Mouse (Mus musculus): Measurements from ENCODE around the gene Batf2. TPM values are rescaled to one million over a fixed set of nuclear protein-coding genes. Genes with fewer than 3 reads are reported as not detected.

The Batf2 gene
- polyA plus RNA-seq, 1 experiment: 0.04 TPM

DNA sequence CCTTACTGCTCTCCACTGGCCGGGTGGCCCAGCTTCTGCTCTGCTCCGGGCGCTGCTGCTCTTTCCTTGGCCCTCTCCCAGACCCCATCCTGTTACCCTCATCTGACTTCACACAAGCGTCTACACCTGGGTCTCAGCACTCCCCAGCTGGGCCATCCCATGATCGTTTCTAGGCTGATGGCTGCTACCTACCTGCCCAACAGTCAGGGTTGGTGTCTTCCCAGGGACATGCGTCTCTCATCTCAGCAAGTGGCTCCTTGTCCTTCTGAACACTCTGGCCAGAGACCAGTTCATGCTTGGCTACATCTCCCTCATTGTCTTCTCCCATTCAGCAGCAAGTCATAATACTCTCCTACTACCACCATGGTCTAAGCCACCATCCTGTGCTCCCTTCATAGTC, 1.1 kb upstream of the Batf2 start:
- H3K4me3 ChIP-seq (ENCODE audit: insufficient read depth, poor library complexity, severe bottlenecking): no peak overlapping the region
- TF ChIP-seq MAX (IDR thresholded peaks at IDR 0.05): no peak
- TF ChIP-seq MYOG (IDR thresholded peaks at IDR 0.05; ENCODE audit: control insufficient read depth, extremely low read depth, insufficient read length): no peak
- TF ChIP-seq CEBPB (IDR thresholded peaks at IDR 0.05; ENCODE audit: low read depth): no peak
- TF ChIP-seq CTCF (IDR thresholded peaks at IDR 0.05; ENCODE audit: control insufficient read depth, insufficient read depth, insufficient read length): no peak

DNA sequence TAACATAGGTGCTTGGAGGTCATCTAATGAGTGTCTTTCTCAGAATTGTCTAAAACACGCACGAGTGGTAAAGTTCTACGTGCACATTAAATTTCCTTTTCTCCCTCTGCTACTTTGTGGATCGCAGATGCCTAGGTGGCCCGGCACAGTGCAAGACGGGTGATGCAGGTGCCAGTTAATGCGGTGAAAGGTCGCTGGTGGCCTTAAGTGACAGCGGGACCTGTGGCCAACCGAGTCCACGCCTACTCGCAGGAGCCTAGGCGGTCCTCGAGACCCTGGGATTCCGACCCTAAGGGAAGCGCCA, 457 bp upstream of the Batf2 start:
- H3K79me3 ChIP-seq (ENCODE audit: low read depth): no peaks in the 10 kb centered on the region
- peak overlapping the region; percentile 56 for H3K4me3 ChIP-seq (ENCODE audit: insufficient read depth, poor library complexity, severe bottlenecking)
- peaks cover 6% of the 10 kb centered on the region for H3K27me3 ChIP-seq (ENCODE audit: control insufficient read depth, insufficient read depth, insufficient read length)
- peaks cover 8% of the 10 kb centered on the region for H3K79me2 ChIP-seq (ENCODE audit: control insufficient read depth, insufficient read depth)
- TF ChIP-seq MAX (IDR thresholded peaks at IDR 0.05) (no peak), CEBPB (IDR thresholded peaks at IDR 0.05; ENCODE audit: low read depth) (no peak), USF1 (IDR thresholded peaks at IDR 0.05; ENCODE audit: low read depth) (no peak), CTCF (IDR thresholded peaks at IDR 0.05; ENCODE audit: control insufficient read depth, insufficient read depth, insufficient read length) (no peak), FOSL1 (IDR thresholded peaks at IDR 0.05; ENCODE audit: insufficient read depth, low read length, poor library complexity, severe bottlenecking) (no peak), MYOG (IDR thresholded peaks at IDR 0.05; ENCODE audit: control insufficient read depth, extremely low read depth, insufficient read length) (no peak), MYOD1 (IDR thresholded peaks at IDR 0.05; ENCODE audit: control insufficient read depth, insufficient read length, low read depth) (no peak)
- H3K36me3 ChIP-seq (ENCODE audit: control insufficient read depth, insufficient read depth): peaks cover 3% of the 10 kb centered on the region
- H3ac ChIP-seq (ENCODE audit: control insufficient read depth, insufficient read length, low read depth): peak overlapping the region; percentile 97

More for the DNA sequence above, 1.1 kb upstream of the Batf2 start:
- no peaks in the 10 kb centered on the region for H3K79me3 ChIP-seq (ENCODE audit: low read depth)
- H3K27me3 ChIP-seq (ENCODE audit: control insufficient read depth, insufficient read depth, insufficient read length): peaks cover under 1% of the 10 kb centered on the region
- no peak overlapping the region for H3ac ChIP-seq (ENCODE audit: control insufficient read depth, insufficient read length, low read depth)
- peaks cover 3% of the 10 kb centered on the region for H3K36me3 ChIP-seq (ENCODE audit: control insufficient read depth, insufficient read depth)
- H3K79me2 ChIP-seq (ENCODE audit: control insufficient read depth, insufficient read depth): peaks cover 8% of the 10 kb centered on the region

DNA sequence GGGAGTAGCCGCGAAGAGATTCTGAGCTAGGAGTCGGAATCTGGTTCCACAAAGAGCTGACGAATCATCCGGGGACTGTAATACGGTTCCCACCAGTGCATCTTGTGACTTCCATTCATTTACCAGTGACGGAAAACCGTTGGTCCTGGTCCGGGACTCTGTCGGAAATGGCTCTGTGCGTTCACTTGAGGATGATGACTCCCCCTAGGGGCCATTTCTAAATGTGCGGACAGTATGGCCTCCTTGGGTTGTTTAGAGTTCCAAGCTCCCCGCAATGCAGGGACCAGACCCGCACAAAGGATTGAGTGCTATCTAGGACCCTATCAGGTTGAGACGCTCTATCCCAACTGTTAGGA, 589 bp downstream of the Batf2 start, which contains the start of gene Arl2:
TSS of gene Arl2 (minus strand) at position 155 of the 356 bp plus-strand sequence.
- Histone ChIP-seq H3K79me3 (ENCODE audit: low read depth) (no peaks in the 10 kb centered on the region), H3K36me3 (ENCODE audit: control insufficient read depth, insufficient read depth) (no peaks in the 10 kb centered on the region), H3K79me2 (ENCODE audit: control insufficient read depth, insufficient read depth) (peaks cover 8% of the 10 kb centered on the region), H3ac (ENCODE audit: control insufficient read depth, insufficient read length, low read depth) (peak within 1 kb of the TSS; percentile 97), H3K27me3 (ENCODE audit: control insufficient read depth, insufficient read depth, insufficient read length) (peaks cover 10% of the 10 kb centered on the region), H3K4me3 (ENCODE audit: insufficient read depth, poor library complexity, severe bottlenecking) (peak within 1 kb of the TSS; percentile 56)
- TF ChIP-seq CTCF (IDR thresholded peaks at IDR 0.05; ENCODE audit: control insufficient read depth, insufficient read depth, insufficient read length): peak; percentile 54
- no peak for TF ChIP-seq MYOD1 (IDR thresholded peaks at IDR 0.05; ENCODE audit: control insufficient read depth, insufficient read length, low read depth)

DNA sequence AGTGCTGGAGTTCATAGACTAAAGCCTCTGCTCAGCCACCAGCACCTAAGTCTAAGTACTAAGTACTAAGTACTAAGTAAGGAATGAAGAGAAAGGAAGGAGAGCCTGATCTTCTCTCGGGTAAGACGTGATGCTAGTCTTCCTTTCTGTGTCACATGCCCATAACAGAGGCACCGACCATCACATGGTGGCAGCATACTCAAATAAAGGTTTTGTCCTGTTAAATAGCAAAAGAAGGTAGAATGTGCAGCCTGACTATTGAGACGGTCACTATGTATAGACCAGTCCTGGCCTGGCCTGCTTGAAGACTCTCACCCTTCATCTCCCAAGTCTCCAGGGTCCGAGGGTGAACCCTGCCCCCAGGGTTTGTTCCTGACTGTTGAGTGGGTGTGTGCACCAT, 4.1 kb downstream of the Batf2 start:
- peak; percentile 3 for TF ChIP-seq USF1 (IDR thresholded peaks at IDR 0.05; ENCODE audit: low read depth)
- TF ChIP-seq MAX (IDR thresholded peaks at IDR 0.05): no peak
- TF ChIP-seq CTCF (IDR thresholded peaks at IDR 0.05; ENCODE audit: control insufficient read depth, insufficient read depth, insufficient read length): no peak
- Histone ChIP-seq H3K79me2 (ENCODE audit: control insufficient read depth, insufficient read depth) (peaks cover 8% of the 10 kb centered on the region), H3K27me3 (ENCODE audit: control insufficient read depth, insufficient read depth, insufficient read length) (peaks cover 14% of the 10 kb centered on the region), H3K4me3 (ENCODE audit: insufficient read depth, poor library complexity, severe bottlenecking) (no peak overlapping the region), H3K79me3 (ENCODE audit: low read depth) (no peaks in the 10 kb centered on the region), H3K36me3 (ENCODE audit: control insufficient read depth, insufficient read depth) (no peaks in the 10 kb centered on the region), H3ac (ENCODE audit: control insufficient read depth, insufficient read length, low read depth) (no peak overlapping the region)

DNA sequence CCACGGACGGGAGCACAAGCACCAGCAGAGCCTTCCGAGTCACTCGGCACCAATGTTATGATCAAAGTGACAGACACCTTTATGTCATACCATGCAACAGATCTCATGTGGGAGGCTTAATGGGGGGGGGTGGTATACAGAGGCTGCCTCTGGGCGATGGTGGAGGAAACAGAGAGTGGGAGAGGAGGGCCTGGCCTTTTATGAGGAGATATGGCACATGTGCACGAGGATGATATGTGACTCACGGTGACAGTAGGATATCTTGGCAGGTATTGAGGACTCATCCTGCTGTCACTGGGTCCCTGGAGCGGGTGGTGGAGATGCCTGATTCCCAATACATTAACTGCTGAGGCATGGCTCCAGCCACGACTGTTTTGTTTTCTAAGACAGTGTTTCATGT, 14.4 kb downstream of the Batf2 start:
- H3K79me2 ChIP-seq (ENCODE audit: control insufficient read depth, insufficient read depth): no peaks in the 10 kb centered on the region
- no peak for TF ChIP-seq MYOD1 (IDR thresholded peaks at IDR 0.05; ENCODE audit: control insufficient read depth, insufficient read length, low read depth)
- no peak for TF ChIP-seq FOSL1 (IDR thresholded peaks at IDR 0.05; ENCODE audit: insufficient read depth, low read length, poor library complexity, severe bottlenecking)
- no peak for TF ChIP-seq MAX (IDR thresholded peaks at IDR 0.05)
- TF ChIP-seq USF1 (IDR thresholded peaks at IDR 0.05; ENCODE audit: low read depth): no peak
- TF ChIP-seq CEBPB (IDR thresholded peaks at IDR 0.05; ENCODE audit: low read depth): no peak
- TF ChIP-seq CTCF (IDR thresholded peaks at IDR 0.05; ENCODE audit: control insufficient read depth, insufficient read depth, insufficient read length): no peak
- no peak for TF ChIP-seq MYOG (IDR thresholded peaks at IDR 0.05; ENCODE audit: control insufficient read depth, extremely low read depth, insufficient read length)
- no peaks in the 10 kb centered on the region for H3K36me3 ChIP-seq (ENCODE audit: control insufficient read depth, insufficient read depth)
- no peaks in the 10 kb centered on the region for H3K79me3 ChIP-seq (ENCODE audit: low read depth)
- H3K27me3 ChIP-seq (ENCODE audit: control insufficient read depth, insufficient read depth, insufficient read length): peaks cover 52% of the 10 kb centered on the region
- H3K4me3 ChIP-seq (ENCODE audit: insufficient read depth, poor library complexity, severe bottlenecking): no peak overlapping the region
- no peak overlapping the region for H3ac ChIP-seq (ENCODE audit: control insufficient read depth, insufficient read length, low read depth)

DNA sequence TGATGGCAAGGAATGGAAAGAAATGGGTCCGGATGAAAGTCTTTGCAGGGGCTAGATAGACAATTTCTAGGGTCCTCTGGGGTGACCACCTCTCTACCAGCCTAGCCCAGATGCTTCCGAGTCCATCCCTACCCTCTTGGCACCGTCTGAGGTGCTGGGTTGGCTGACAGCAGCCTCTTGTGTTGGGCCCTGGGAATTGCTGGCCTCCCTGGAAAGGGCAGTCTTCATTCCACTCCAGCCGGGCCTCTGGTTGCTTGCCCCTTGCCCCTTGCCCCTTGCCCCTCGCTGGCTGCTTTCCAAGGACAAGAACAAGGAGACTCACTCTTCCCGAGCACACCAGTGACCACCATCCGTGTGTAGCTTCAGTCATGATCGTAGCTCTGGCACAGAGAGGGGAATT, 15.6 kb downstream of the Batf2 start:
- no peak for TF ChIP-seq FOSL1 (IDR thresholded peaks at IDR 0.05; ENCODE audit: insufficient read depth, low read length, poor library complexity, severe bottlenecking)
- no peak overlapping the region for H3K4me3 ChIP-seq (ENCODE audit: insufficient read depth, poor library complexity, severe bottlenecking)
- H3K79me3 ChIP-seq (ENCODE audit: low read depth): no peaks in the 10 kb centered on the region
- no peak overlapping the region for H3ac ChIP-seq (ENCODE audit: control insufficient read depth, insufficient read length, low read depth)
- H3K27me3 ChIP-seq (ENCODE audit: control insufficient read depth, insufficient read depth, insufficient read length): peaks cover 48% of the 10 kb centered on the region
- no peaks in the 10 kb centered on the region for H3K79me2 ChIP-seq (ENCODE audit: control insufficient read depth, insufficient read depth)
- no peaks in the 10 kb centered on the region for H3K36me3 ChIP-seq (ENCODE audit: control insufficient read depth, insufficient read depth)

Data from C2C12 (cell line).